Mouse (Mus musculus) lung, embryonic 15.5 days (tissue): ENCODE measurements around the gene Cfap77. TPM values are rescaled to one million over a fixed set of nuclear protein-coding genes. Genes with fewer than 3 reads are reported as not detected.

Source experiments
- ATAC-seq: fragments of 200-750 bp; cut with Nextera tagmentation; 2 replicates; pipeline ENCODE4 v1.8.0; 2017; ENCODE audit warnings: moderate number of reproducible peaks, borderline replicate concordance; ENCODE audit not compliant: low FRiP score, low TSS enrichment; ENCODE audit errors: extremely low read depth
- H3K27ac ChIP-seq: fragments of 300-500 bp; sonication (generic); 2 replicates; pipeline ENCODE4 v1.5.1; 2015; ENCODE audit warnings: moderate library complexity, mild to moderate bottlenecking, inconsistent platforms
- H3K27me3 ChIP-seq: fragments of 300-500 bp; sonication (generic); 2 replicates; pipeline ENCODE4 v1.6.1; 2015; ENCODE audit warnings: inconsistent platforms
- H3K36me3 ChIP-seq: fragments of 300-500 bp; sonication (generic); 2 replicates; pipeline ENCODE4 v1.6.1; 2015; ENCODE audit warnings: inconsistent platforms
- H3K4me1 ChIP-seq: fragments of 300-500 bp; sonication (generic); 2 replicates; pipeline ENCODE4 v1.6.1; 2015; ENCODE audit warnings: inconsistent platforms
- H3K4me2 ChIP-seq: fragments of 300-500 bp; sonication (generic); 2 replicates; pipeline ENCODE4 v1.6.1; 2015; ENCODE audit warnings: inconsistent platforms, mild to moderate bottlenecking, moderate library complexity
- H3K4me3 ChIP-seq: fragments of 300-500 bp; sonication (generic); 2 replicates; pipeline ENCODE4 v1.5.1; 2015; ENCODE audit warnings: mild to moderate bottlenecking, inconsistent platforms
- H3K9ac ChIP-seq: fragments of 300-500 bp; sonication (generic); 2 replicates; pipeline ENCODE4 v1.6.1; 2015; ENCODE audit warnings: inconsistent platforms
- H3K9me3 ChIP-seq: fragments of 300-500 bp; sonication (generic); 2 replicates; pipeline ENCODE4 v1.6.1; 2016; ENCODE audit warnings: inconsistent platforms
- WGBS: fragments of 180-500 bp; shearing (Covaris S2); methylation state at CpG from one replicate; pipeline ENCODE4 v1.1.7; 2015; 5-methylcytosine and 5-hydroxymethylcytosine counted together
- polyA plus RNA-seq: library from polyadenylated mRNA; unstranded; fragments of >200 nt; fragmentation: Nextera tagmentation; extraction: Ambion mirVana; gene quantifications from 2 replicates; pipeline ENCODE4 v1.2.1, GENCODE M21; 2015

Gene Cfap77
- polyA plus RNA-seq, 1 experiment from 2014 or later: 0.57 TPM

- no peaks in the 10 kb centered on the region for H3K36me3 ChIP-seq
- peaks cover 97% of the 10 kb centered on the region for H3K27me3 ChIP-seq
- H3K9me3 ChIP-seq: no peaks in the 10 kb centered on the region
- under 1% methylated on average over 49 of the region's 50 CpGs for WGBS
- peak; percentile 52 for ATAC-seq
- no peak overlapping the region for H3K4me3 ChIP-seq
- no peak overlapping the region for H3K27ac ChIP-seq
- H3K4me2 ChIP-seq: peak overlapping the region; percentile 9; the same call in 1 of the 2 replicates
- no peak overlapping the region for H3K9ac ChIP-seq
- H3K4me1 ChIP-seq: peaks cover 6% of the 10 kb centered on the region; the same call in 1 of the 2 replicates
Observed at GRCm38 (mm10) chr2:28915768-28916512, 138.9 kb downstream of the Cfap77 start.

GRCm38 (mm10) chr2:28915104-28915738, 139.6 kb downstream of the Cfap77 start:
- no peaks in the 10 kb centered on the region for H3K9me3 ChIP-seq
- H3K4me3 ChIP-seq: no peak overlapping the region
- H3K27me3 ChIP-seq: peaks cover 98% of the 10 kb centered on the region
- no peaks in the 10 kb centered on the region for H3K36me3 ChIP-seq
- H3K4me2 ChIP-seq: no peak overlapping the region
- WGBS: 5% methylated on average over 21 of the region's 22 CpGs
- no peak overlapping the region for H3K9ac ChIP-seq
- no peak overlapping the region for H3K27ac ChIP-seq
- no peak for ATAC-seq
- peaks cover 6% of the 10 kb centered on the region; the same call in 1 of the 2 replicates for H3K4me1 ChIP-seq

- no peak overlapping the region for H3K4me2 ChIP-seq
- no peak overlapping the region for H3K9ac ChIP-seq
- H3K36me3 ChIP-seq: no peaks in the 10 kb centered on the region
- WGBS: 8% methylated on average over 2 of the region's 2 CpGs
- H3K4me1 ChIP-seq: peaks cover 11% of the 10 kb centered on the region
- H3K27me3 ChIP-seq: peaks cover 100% of the 10 kb centered on the region
- no peak for ATAC-seq
- H3K9me3 ChIP-seq: no peaks in the 10 kb centered on the region
- H3K4me3 ChIP-seq: no peak overlapping the region
- no peak overlapping the region for H3K27ac ChIP-seq
Observed at GRCm38 (mm10) chr2:28914121-28914520, 140.7 kb downstream of the Cfap77 start.

GRCm38 (mm10) chr2:28912961-28913360, 141.9 kb downstream of the Cfap77 start:
- Histone ChIP-seq H3K27ac (no peak overlapping the region), H3K9me3 (no peaks in the 10 kb centered on the region), H3K9ac (no peak overlapping the region), H3K27me3 (peaks cover 100% of the 10 kb centered on the region), H3K4me3 (no peak overlapping the region), H3K4me1 (peaks cover 21% of the 10 kb centered on the region), H3K36me3 (no peaks in the 10 kb centered on the region), H3K4me2 (no peak overlapping the region)
- no peak for ATAC-seq
- 4% methylated on average over 4 of the region's 4 CpGs for WGBS

GRCm38 (mm10) chr2:28912039-28912700, 142.7 kb downstream of the Cfap77 start:
- WGBS: 2% methylated on average over 33 of the region's 33 CpGs

GRCm38 (mm10) chr2:28911331-28912038, 143.4 kb downstream of the Cfap77 start:
- H3K9me3 ChIP-seq: no peaks in the 10 kb centered on the region
- WGBS: 3% methylated on average over 44 of the region's 44 CpGs
- H3K4me3 ChIP-seq: no peak overlapping the region
- H3K36me3 ChIP-seq: no peaks in the 10 kb centered on the region
- H3K4me2 ChIP-seq: no peak overlapping the region
- H3K27me3 ChIP-seq: peaks cover 100% of the 10 kb centered on the region
- no peak overlapping the region for H3K9ac ChIP-seq
- peaks cover 16% of the 10 kb centered on the region for H3K4me1 ChIP-seq
- ATAC-seq: no peak
- no peak overlapping the region for H3K27ac ChIP-seq

More at GRCm38 (mm10) chr2:28912039-28912700, 142.7 kb downstream of the Cfap77 start:
- ATAC-seq: no peak
- H3K9me3 ChIP-seq: no peaks in the 10 kb centered on the region
- no peak overlapping the region for H3K27ac ChIP-seq
- no peaks in the 10 kb centered on the region for H3K36me3 ChIP-seq
- H3K4me2 ChIP-seq: no peak overlapping the region
- no peak overlapping the region for H3K4me3 ChIP-seq
- H3K27me3 ChIP-seq: peaks cover 100% of the 10 kb centered on the region
- H3K9ac ChIP-seq: no peak overlapping the region
- peaks cover 16% of the 10 kb centered on the region for H3K4me1 ChIP-seq

- ATAC-seq: no peak
- peaks cover 96% of the 10 kb centered on the region for H3K27me3 ChIP-seq
- H3K4me1 ChIP-seq: peaks cover 16% of the 10 kb centered on the region
- 10% methylated on average over 3 of the region's 3 CpGs for WGBS
- no peaks in the 10 kb centered on the region for H3K36me3 ChIP-seq
- H3K4me2 ChIP-seq: no peak overlapping the region
- no peak overlapping the region for H3K27ac ChIP-seq
- H3K9ac ChIP-seq: no peak overlapping the region
- no peaks in the 10 kb centered on the region for H3K9me3 ChIP-seq
- H3K4me3 ChIP-seq: no peak overlapping the region
Observed at GRCm38 (mm10) chr2:28910877-28911276, 144.0 kb downstream of the Cfap77 start.

GRCm38 (mm10) chr2:28909818-28910710, 144.8 kb downstream of the Cfap77 start:
- Histone ChIP-seq H3K4me3 (no peak overlapping the region), H3K9ac (no peak overlapping the region), H3K27me3 (peaks cover 88% of the 10 kb centered on the region), H3K9me3 (no peaks in the 10 kb centered on the region), H3K4me1 (peaks cover 16% of the 10 kb centered on the region), H3K4me2 (no peak overlapping the region), H3K27ac (no peak overlapping the region), H3K36me3 (no peaks in the 10 kb centered on the region)
- ATAC-seq: no peak
- 8% methylated on average over 25 of the region's 25 CpGs for WGBS

- Histone ChIP-seq H3K4me3 (no peak overlapping the region), H3K9ac (no peak overlapping the region), H3K27me3 (peaks cover 81% of the 10 kb centered on the region), H3K9me3 (no peaks in the 10 kb centered on the region), H3K4me2 (peak overlapping the region; percentile 36; the same call in 1 of the 2 replicates), H3K27ac (no peak overlapping the region), H3K36me3 (0 out of 2 replicates have a peak, but pooled peaks cover 5% of the 10 kb centered on the region), H3K4me1 (peaks cover 16% of the 10 kb centered on the region)
- ATAC-seq: peak; percentile 27; the same call in 1 of the 2 replicates
- WGBS: under 1% methylated on average over 41 of the region's 41 CpGs
Observed at GRCm38 (mm10) chr2:28909186-28909817, 145.6 kb downstream of the Cfap77 start.

GRCm38 (mm10) chr2:28908389-28909153, 146.3 kb downstream of the Cfap77 start:
- peak overlapping the region; percentile 12; the same call in 1 of the 2 replicates for H3K4me3 ChIP-seq
- H3K36me3 ChIP-seq: 0 out of 2 replicates have a peak, but pooled peaks cover 5% of the 10 kb centered on the region
- no peak for ATAC-seq
- no peak overlapping the region for H3K9ac ChIP-seq
- H3K27ac ChIP-seq: no peak overlapping the region
- 2% methylated on average over 39 of the region's 39 CpGs for WGBS
- peak overlapping the region; percentile 36 for H3K4me2 ChIP-seq
- H3K9me3 ChIP-seq: no peaks in the 10 kb centered on the region
- H3K27me3 ChIP-seq: peaks cover 73% of the 10 kb centered on the region
- H3K4me1 ChIP-seq: peaks cover 16% of the 10 kb centered on the region
